Mouse (Mus musculus): ENCODE data around the gene Flg. TPM values are rescaled to one million over a fixed set of nuclear protein-coding genes. Genes with fewer than 3 reads are reported as not detected.

Gene Flg
- not detected for total RNA-seq (2021)
- long read RNA-seq, experiment 1: 0 reads
- long read RNA-seq, experiment 2: 0 reads

DNA sequence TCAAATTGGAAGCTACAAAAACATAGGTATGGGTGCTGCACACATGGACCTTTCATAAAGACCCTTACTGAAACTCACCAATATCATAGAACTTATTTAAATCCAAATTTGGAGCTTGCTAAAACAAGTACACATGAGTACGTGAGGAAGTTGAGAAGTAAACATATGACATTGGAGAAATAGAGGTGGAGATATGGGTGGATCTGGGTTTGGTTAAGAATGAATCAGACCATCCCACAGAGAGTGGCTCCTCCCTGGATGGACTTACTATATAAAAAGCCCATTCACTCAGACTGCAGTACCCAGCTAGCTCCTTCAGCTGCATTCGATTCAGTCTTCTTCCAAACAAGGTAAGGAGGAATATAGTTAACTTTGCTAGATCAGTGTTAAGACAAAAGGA is at the start of gene Flg:
TSS of gene Flg (plus strand) at position 301 of the 400 bp plus-strand sequence.
- no peak for DNase-seq (ENCODE audit: low spot score)

DNA sequence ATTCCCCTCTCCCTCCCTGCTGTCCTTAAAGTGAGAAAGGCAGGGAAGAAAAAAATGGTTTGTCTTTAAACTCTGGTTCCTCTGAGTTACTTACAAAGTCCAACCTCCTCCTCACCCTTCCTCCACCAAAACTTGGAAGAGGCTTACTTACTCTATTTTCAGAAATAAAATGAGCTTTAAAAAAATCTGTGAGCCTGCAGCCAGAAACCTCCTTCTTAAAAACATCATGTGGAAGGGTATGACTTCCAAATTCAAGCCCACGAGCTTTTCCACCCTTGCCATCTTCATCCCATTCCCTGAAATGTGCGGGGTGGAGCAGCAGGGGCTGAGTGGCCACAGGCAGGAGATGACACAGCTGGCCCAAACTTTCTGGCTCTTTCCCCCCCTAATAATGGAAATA is 24.2 kb downstream of the Flg start:
- no peak for DNase-seq (ENCODE audit: low spot score)

DNA sequence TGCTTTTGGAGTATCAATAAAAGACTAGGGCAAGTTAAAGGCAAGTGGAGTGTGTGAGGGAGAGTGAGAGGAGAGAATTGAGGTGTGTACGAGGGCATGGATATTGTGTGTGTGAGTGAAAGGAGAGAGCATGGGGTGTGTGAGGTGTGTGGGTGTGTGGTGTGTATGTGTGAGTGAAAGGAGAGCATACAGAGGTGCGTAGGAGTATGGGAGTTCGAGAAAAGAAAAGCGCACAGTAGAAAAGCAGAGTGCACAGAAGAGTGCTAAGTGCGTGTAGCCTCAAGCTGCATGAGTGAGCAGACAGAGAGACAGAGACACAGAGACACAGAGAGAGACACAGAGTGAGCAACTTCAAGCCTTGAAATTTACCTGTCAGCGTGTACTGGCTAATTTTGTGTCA is 26.5 kb downstream of the Flg start:
- DNase-seq (ENCODE audit: low spot score): no peak

DNA sequence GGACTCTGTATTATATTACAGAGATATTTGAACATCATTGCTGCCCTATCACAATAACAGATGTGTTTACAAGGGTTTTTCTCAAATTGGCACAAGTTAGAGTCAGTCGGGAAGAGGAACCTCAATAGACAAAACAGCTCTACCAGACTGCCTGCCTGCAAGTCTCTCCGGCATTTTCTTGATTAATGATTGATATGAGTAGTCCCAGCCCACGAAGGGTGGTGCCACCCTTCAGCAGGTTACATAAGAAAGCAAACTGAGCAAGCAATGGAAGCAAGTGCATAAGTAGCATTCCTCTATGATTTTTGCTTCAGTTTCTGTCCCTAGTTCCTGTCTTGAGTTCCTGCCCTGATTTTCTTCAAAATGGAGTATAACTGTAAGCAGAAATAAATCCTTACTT is 28.6 kb downstream of the Flg start:
- DNase-seq (ENCODE audit: low spot score): no peak

DNA sequence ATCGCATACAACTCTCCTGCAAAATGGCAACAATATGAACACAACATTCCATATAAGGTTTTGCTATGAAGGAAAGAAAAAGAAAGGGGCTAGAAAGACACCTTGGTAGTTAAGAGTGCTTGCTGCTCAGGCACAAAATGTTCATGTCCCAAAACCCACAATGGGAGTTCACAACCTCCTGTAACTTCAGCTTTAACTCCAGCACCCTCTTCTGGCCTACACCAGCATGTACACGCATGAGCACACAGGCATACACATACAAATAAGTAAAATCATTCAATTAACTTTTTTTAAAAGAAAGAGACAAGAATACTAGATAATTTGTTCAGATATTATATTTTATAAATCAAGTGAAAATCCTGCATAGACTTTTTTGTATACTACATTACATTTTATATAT is 32.8 kb downstream of the Flg start:
- DNase-seq (ENCODE audit: low spot score): no peak

DNA sequence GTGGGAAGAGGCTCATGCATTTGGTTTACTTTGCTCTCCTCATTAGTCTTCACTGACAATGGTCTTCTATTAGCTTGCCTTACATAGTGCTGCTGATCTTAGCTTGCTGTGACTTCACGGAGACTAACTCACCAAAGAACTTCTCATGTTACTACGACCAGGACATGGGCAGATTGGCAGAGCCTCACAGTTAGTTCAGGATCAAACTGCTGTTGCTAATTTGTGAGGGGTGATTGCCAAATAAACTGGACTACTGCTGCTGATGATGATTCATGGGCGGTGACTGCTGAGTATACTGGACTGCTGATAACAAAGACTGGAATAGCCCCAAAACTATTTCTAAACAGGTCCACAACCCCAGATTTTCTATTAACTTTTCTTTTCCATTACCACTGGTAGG is 38.0 kb downstream of the Flg start:
- no peak for DNase-seq (ENCODE audit: low spot score)

DNA sequence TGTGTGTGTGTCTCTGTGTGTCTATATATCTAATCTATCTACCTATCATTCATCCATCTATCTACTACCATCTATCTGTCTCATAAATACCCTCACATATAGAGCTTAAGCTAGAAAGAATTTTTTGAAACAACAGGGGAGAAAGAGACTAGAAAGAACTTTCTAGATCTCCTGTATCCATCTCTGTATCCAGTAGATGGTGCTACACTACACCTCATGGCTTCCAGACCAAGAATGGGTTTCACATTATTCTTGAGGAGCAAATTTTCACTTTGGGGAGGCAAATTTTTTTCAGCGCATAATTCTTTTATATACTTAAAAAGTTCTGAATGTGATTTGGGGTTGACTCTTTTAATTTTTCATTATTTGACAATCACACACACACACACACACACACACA is 41.1 kb downstream of the Flg start:
- no peak for DNase-seq (ENCODE audit: low spot score)

DNA sequence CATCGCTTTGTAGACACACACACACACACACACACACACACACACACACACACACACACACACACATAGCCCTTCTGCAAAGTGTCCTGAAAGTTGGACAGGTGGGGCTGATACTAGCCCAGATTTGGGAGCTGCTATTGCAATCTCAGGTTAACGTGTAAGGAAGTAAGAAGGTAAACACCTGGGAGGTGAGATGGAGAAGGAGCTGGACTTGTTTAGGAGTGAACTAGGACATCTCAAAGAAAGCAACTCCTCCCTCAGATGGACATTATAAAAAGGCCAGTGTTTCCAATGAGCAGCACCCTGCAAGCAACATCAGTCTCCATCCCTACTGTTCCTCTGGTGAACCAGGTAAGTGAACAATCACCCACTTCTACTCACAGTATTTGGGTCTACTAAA is 46.1 kb downstream of the Flg start, which contains the start of gene Hrnr:
TSS of gene Hrnr (plus strand) at position 301 of the 400 bp plus-strand sequence.
- DNase-seq (ENCODE audit: low spot score): no peak

DNA sequence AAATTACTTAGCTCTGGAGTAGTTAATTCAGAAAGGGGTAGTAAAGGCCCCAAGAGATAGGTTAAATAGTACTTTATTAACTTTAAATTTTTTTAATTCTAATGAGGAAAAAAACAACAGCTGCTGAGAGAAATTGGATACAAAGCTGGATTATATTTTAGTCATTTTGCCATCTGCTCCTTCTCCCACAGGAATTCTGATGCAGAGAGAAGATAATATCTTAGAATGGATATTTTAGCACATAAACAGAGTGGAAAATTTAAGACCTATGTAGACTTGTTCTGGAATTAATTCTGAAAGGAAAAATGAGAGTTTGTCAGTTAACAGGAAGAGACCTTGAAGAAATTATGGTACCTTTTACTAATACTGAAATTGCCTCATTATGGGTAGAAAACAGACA is 64.4 kb downstream of the Flg start:
- no peak for DNase-seq (ENCODE audit: low spot score)

DNA sequence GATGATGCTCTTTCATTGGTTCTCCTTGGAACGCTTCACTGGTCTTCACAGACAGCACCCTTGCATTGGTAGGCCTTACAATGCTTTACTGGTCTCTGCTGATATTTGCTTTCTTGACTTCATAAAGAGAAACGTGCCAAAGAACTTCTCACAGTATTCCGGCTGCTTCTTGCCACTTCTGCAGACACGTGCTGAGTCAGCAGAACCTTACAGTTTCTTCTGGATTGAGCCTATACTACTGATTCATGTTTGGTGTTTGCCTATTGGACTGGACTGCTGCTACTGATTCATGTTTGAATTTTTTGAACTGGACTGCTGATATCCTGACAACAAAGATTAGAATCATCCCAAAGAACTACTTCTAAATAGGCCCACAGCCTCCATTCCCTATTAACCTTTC is 66.7 kb downstream of the Flg start:
- no peak for DNase-seq (ENCODE audit: low spot score)

Other genes with a start within 250 kb of the Flg start
- gene Gm4858, start 204.7 kb upstream of the Flg start, total RNA-seq (2021): not detected
- not detected for gene Crnn, start 128.7 kb upstream of the Flg start, total RNA-seq (2021)
- gene Flg2, start 76.2 kb upstream of the Flg start, total RNA-seq (2021): not detected
- gene Hrnr, start 46.2 kb downstream of the Flg start, total RNA-seq (2021): not detected
- gene Rptn, start 120.2 kb downstream of the Flg start, total RNA-seq (2021): not detected
- gene Tchh, start 168.8 kb downstream of the Flg start, total RNA-seq (2021): under 1 TPM; 0.07 TPM
- gene Tchhl1, start 195.2 kb downstream of the Flg start, total RNA-seq (2021): not detected
- gene S100a11, start 247.0 kb downstream of the Flg start, total RNA-seq (2021): 10 to 100 TPM; 27.1 to 50.4 TPM